Mouse (Mus musculus): ENCODE measurements at regions not wholly inside any gene's neighbourhood (a gene's known extent, or its start where the extent isn't known, plus 50 kb on each side); places are given as distances from the start of the nearest gene placed in this dataset.

GRCm38 (mm10) chr5:51771655-51772054 lies 204.1 kb upstream of the Ppargc1a start:
- no peak for ATAC-seq (replicated peaks; ENCODE audit: poor library complexity)

GRCm38 (mm10) chr5:51766111-51766510 lies 198.6 kb upstream of the Ppargc1a start:
- ATAC-seq (replicated peaks; ENCODE audit: poor library complexity) = no peak

DNA sequence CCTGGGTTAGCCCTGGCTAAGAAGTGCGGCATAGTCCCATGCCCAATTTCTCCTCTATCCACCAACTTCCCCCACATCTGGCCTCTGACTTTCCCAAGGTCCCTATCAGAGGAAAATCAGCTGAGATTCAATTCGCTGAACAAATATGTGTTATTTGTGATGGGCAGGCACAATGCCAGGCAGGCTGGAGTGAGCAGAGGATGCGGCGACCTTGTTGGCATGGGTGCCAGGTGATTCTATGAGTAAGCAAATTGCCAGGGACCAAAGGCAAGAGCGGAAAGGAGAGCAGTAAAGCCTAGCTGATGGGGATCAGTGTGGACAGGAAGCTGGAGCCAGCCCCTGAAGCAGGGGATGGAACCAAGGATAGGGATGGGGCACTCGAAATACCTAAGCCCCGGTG lies 196.9 kb upstream of the Ppargc1a start:
- no peak for ATAC-seq (replicated peaks; ENCODE audit: poor library complexity)

DNA sequence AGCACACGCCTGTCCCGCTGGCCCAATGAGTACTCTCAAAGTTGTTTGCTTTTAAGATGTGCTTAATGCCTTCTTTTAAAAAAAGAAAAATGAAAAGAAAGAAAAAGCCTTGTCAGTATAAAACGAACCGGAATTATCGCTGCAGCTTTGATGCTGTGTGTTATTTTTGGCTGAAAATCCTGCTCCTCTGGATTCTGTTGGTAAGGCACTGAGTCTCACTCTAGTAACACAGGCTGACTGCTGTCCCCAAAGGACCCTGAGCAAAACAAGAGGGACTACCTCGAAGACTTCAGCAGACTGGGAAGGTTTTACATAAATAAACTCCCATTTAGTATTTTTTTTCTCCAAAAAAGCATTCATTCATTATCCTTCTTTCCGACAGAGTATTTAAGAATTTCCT lies 196.1 kb upstream of the Ppargc1a start:
- ATAC-seq (replicated peaks; ENCODE audit: poor library complexity) = no peak

GRCm38 (mm10) chr5:51762352-51762751 lies 194.8 kb upstream of the Ppargc1a start:
- no peak for ATAC-seq (replicated peaks; ENCODE audit: poor library complexity)

GRCm38 (mm10) chr5:51758289-51758688 lies 190.8 kb upstream of the Ppargc1a start:
- no peak for ATAC-seq (replicated peaks; ENCODE audit: poor library complexity)

GRCm38 (mm10) chr5:51757864-51758263 lies 190.3 kb upstream of the Ppargc1a start:
- no peak for ATAC-seq (replicated peaks; ENCODE audit: poor library complexity)

DNA sequence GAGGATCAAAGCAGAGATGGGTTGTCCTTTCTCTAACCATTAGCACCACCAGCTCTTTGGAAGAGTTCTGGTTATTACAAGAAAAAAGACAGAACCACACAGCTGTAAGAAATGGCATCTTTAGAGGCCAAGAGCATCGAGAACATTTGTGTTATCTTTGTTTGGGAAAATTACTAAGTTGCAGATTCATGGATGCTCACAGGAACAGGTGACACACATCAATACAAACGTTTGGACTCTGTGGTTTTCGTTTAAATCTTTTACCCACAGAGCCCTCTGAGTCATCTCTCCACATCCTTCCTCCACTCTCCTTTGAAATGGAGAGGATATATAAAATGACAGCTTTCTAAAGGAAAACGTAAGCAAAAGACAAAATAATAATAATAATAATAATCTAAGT lies 184.5 kb upstream of the Ppargc1a start:
- no peak for ATAC-seq (replicated peaks; ENCODE audit: poor library complexity)

DNA sequence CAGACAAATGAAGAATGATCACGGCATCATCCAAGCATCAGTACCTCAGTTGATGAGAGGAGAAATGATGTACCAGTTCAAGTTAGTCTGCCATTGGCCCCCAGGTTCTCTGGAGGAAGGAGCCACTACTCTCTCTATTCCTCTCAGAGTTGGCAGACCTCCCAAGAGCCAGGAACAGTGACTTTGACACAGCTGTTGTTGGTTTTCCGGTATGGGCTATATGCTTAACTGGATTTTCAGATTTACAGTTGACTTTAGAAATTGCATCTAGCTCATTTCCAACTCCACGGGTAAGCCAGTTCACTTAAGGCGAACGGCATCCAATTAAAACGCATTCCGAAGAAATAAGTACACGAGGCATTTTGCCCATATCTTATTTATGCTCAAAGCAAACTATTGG lies 182.9 kb upstream of the Ppargc1a start:
- ATAC-seq (replicated peaks; ENCODE audit: poor library complexity) = no peak

DNA sequence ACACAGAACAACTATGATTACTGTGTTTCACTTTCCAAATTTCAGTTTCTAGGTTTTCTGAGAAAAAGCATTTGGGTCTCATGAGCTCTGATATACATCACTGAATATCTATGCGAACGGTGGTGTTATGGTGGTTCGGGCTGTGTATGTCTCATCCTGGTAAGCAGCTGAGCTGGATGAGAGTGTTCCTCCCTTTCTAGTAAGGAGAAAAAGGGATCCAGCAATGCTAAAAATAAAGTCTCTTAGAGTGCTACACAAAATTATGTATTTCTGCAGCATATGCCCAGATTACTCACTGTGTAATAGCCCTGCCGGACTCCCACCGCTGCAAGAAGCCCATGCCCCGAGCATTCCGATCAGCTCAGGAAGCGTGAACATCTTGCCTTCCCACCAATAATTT lies 173.4 kb upstream of the Ppargc1a start:
- no peak for ATAC-seq (replicated peaks; ENCODE audit: poor library complexity)

- no peak for ATAC-seq (replicated peaks; ENCODE audit: poor library complexity)
These were observed 162.7 kb upstream of the Ppargc1a start for GRCm38 (mm10) chr5:51730241-51730640.

GRCm38 (mm10) chr5:51729771-51730170 lies 162.2 kb upstream of the Ppargc1a start:
- ATAC-seq (replicated peaks; ENCODE audit: poor library complexity) = no peak

- ATAC-seq (replicated peaks; ENCODE audit: poor library complexity) = no peak
These were observed 159.2 kb upstream of the Ppargc1a start for GRCm38 (mm10) chr5:51726762-51727161.

- ATAC-seq (replicated peaks; ENCODE audit: poor library complexity) = no peak
These were observed 151.4 kb upstream of the Ppargc1a start for GRCm38 (mm10) chr5:51718911-51719310.

- no peak for ATAC-seq (replicated peaks; ENCODE audit: poor library complexity)
These were observed 150.9 kb upstream of the Ppargc1a start for GRCm38 (mm10) chr5:51718451-51718850.

- peak; percentile 39; the same call in 1 of the 2 replicates for ATAC-seq (replicated peaks; ENCODE audit: poor library complexity)
These were observed 144.5 kb upstream of the Ppargc1a start for GRCm38 (mm10) chr5:51711860-51712560.

- ATAC-seq (replicated peaks; ENCODE audit: poor library complexity) = no peak
These were observed 143.1 kb upstream of the Ppargc1a start for GRCm38 (mm10) chr5:51710664-51711063.

GRCm38 (mm10) chr5:51709447-51709991 lies 142.0 kb upstream of the Ppargc1a start:
- ATAC-seq (replicated peaks; ENCODE audit: poor library complexity) = no peak

DNA sequence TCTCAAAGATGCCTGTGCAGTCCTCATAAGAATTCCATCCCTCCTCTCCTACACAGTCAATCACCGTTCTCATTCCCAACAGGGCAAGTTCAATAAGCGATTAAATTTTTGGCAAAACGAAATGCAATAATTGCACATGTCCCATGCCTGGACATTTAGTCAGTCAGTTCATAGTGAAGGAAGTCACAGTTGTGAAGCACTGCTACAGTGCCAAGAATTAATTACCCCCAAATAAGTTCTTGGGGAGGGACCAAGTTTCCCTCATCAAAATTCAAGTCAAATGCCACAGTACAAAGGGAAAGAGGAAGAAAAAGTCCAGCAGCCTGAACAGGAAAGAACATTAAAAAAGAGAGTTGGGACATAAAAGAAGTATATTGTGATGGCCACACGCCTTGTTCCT lies 112.4 kb upstream of the Ppargc1a start:
- no peak for ATAC-seq (replicated peaks; ENCODE audit: poor library complexity)

GRCm38 (mm10) chr5:51671190-51671589 lies 103.7 kb upstream of the Ppargc1a start:
- ATAC-seq (replicated peaks; ENCODE audit: poor library complexity) = no peak

DNA sequence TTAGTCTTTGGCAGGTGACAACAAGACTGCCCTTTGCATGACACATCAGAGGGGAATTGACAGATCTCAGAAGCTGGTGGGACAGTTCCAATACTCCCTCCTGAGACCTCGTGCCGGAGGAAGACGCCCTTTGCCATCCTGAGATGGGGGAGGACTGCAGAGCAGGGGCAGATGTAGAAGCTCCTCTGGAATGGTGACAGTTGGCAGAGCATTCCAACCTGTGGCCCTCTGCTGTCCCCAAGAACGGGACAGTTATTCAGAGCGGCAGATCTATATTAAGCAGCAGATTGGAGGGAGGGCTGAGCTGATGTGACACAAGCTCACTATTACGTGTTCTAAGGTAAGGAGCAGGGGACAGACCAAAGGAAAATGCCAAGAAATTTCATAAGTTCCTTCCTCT lies 97.7 kb upstream of the Ppargc1a start:
- no peak for ATAC-seq (replicated peaks; ENCODE audit: poor library complexity)

- ATAC-seq (replicated peaks; ENCODE audit: poor library complexity) = no peak
These were observed 90.8 kb upstream of the Ppargc1a start for GRCm38 (mm10) chr5:51658232-51658896.

All from megakaryocyte progenitor cell, adult 5-6 weeks (primary cell).